Mouse (Mus musculus) right cerebral cortex, postnatal 36 days (tissue): ENCODE data around the gene Ccnl2.
"Not testable (repeated sequence)": the region's sequence is repeated elsewhere in the genome, so short reads cannot be mapped to it uniquely, and the experiment has no call there.

Experiments used
- DNase-seq, 2 experiments: peaks; one replicate each; pipeline ENCODE4 v3.0.0; 2022; ENCODE audit warnings: low spot score in 2 of 2, mixed read lengths in 1 of 2

Ccnl2 gene

GRCm38 (mm10) chr4:155811929-155812664 lies at the start of gene Ccnl2:
Gene Ccnl2 (plus strand): TSS chr4:155812489.
- peak; percentile 91 to 93 for DNase-seq

- DNase-seq = no peak
Observed at GRCm38 (mm10) chr4:155769496-155769879, 42.8 kb upstream of the Ccnl2 start.

- DNase-seq = peak; percentile 81 to 87
Observed at GRCm38 (mm10) chr4:155769880-155770512, 42.3 kb upstream of the Ccnl2 start.

GRCm38 (mm10) chr4:155770626-155771025 lies 41.7 kb upstream of the Ccnl2 start:
- DNase-seq = no peak

- no peak for DNase-seq
Observed at GRCm38 (mm10) chr4:155771706-155772105, 40.6 kb upstream of the Ccnl2 start.

GRCm38 (mm10) chr4:155772786-155773185 lies 39.5 kb upstream of the Ccnl2 start:
- DNase-seq = no peak

GRCm38 (mm10) chr4:155773335-155774078 lies 38.8 kb upstream of the Ccnl2 start:
- DNase-seq = no peak

GRCm38 (mm10) chr4:155774280-155774754 lies 38.0 kb upstream of the Ccnl2 start, which contains the start of gene Vwa1:
Gene Vwa1 (minus strand): TSS chr4:155774698.
- peak; percentile 83 to 85 for DNase-seq

GRCm38 (mm10) chr4:155774971-155775740 lies 37.1 kb upstream of the Ccnl2 start:
- no peak for DNase-seq

GRCm38 (mm10) chr4:155775855-155776254 lies 36.4 kb upstream of the Ccnl2 start:
- no peak for DNase-seq

- DNase-seq = no peak
Observed at GRCm38 (mm10) chr4:155776704-155777335, 35.5 kb upstream of the Ccnl2 start.

- DNase-seq = no peak
Observed at GRCm38 (mm10) chr4:155777816-155778215, 34.5 kb upstream of the Ccnl2 start.

- DNase-seq = no peak
Observed at GRCm38 (mm10) chr4:155779498-155779897, 32.8 kb upstream of the Ccnl2 start.

GRCm38 (mm10) chr4:155780895-155781294 lies 31.4 kb upstream of the Ccnl2 start:
- no peak for DNase-seq

- no peak for DNase-seq
Observed at GRCm38 (mm10) chr4:155783486-155784080, 28.7 kb upstream of the Ccnl2 start.

GRCm38 (mm10) chr4:155784081-155784701 lies 28.1 kb upstream of the Ccnl2 start:
- DNase-seq = peak in 1 of 2 experiments; percentile 62

GRCm38 (mm10) chr4:155785246-155785645 lies 27.0 kb upstream of the Ccnl2 start:
- no peak for DNase-seq

GRCm38 (mm10) chr4:155785819-155786218 lies 26.5 kb upstream of the Ccnl2 start, which contains the start of gene Tmem88b:
Gene Tmem88b (minus strand): TSS chr4:155785874.
- DNase-seq = no peak

- no peak for DNase-seq
Observed at GRCm38 (mm10) chr4:155788300-155788699, 24.0 kb upstream of the Ccnl2 start.

GRCm38 (mm10) chr4:155788833-155789232 lies 23.5 kb upstream of the Ccnl2 start:
- not testable (repeated sequence) for DNase-seq
